Mouse (Mus musculus) macrophage (primary cell): ENCODE data around the gene Sowahc. TPM values are rescaled to one million over a fixed set of nuclear protein-coding genes. Genes with fewer than 3 reads are reported as not detected.
A peak's percentile ranks its signal among the peaks of the same experiment; 100 is the strongest.

Experiments used
- H3K27ac ChIP-seq: fragments of 350-480 bp; formaldehyde crosslinking; 2 replicates; pipeline ENCODE4 v1.9.0; 2021
- H3K36me3 ChIP-seq: fragments of 350-480 bp; formaldehyde crosslinking; 2 replicates; pipeline ENCODE4 v1.9.0; 2021; ENCODE audit errors: inconsistent target
- H3K4me3 ChIP-seq: fragments of 350-480 bp; formaldehyde crosslinking; 2 replicates; pipeline ENCODE4 v1.9.0; 2021; ENCODE audit errors: inconsistent target
- H3K79me2 ChIP-seq: fragments of 350-480 bp; formaldehyde crosslinking; 2 replicates; pipeline ENCODE4 v1.9.0; 2021; ENCODE audit errors: inconsistent target
- WGBS: methylation state at CpG from one replicate; pipeline ENCODE4 v1.1.7; 2026; ENCODE audit warnings: inconsistent platforms; ENCODE audit not compliant: missing documents; 5-methylcytosine and 5-hydroxymethylcytosine counted together
- polyA plus RNA-seq: library from polyadenylated mRNA; stranded (reverse); fragments of 250-400 nt; gene quantifications from 3 replicates; pipeline ENCODE4 v1.2.4, GENCODE M21; 2018; ENCODE audit warnings: inconsistent platforms

Gene Sowahc
- polyA plus RNA-seq, 1 experiment from 2014 or later, result 13.0 TPM

GRCm38 (mm10) chr10:59235847-59236246 is 14.1 kb downstream of the Sowahc start:
- 56% methylated on average over 4 of the region's 4 CpGs for WGBS
- peak overlapping the region; percentile 62 for H3K27ac ChIP-seq
- H3K79me2 ChIP-seq, result no peaks in the 10 kb centered on the region
- H3K4me3 ChIP-seq, result no peak overlapping the region
- no peaks in the 10 kb centered on the region for H3K36me3 ChIP-seq

GRCm38 (mm10) chr10:59236486-59236885 is 14.7 kb downstream of the Sowahc start:
- H3K4me3 ChIP-seq, result no peak overlapping the region
- 3% methylated on average over 6 of the region's 6 CpGs for WGBS
- H3K27ac ChIP-seq, result peak overlapping the region; percentile 62
- no peaks in the 10 kb centered on the region for H3K36me3 ChIP-seq
- no peaks in the 10 kb centered on the region for H3K79me2 ChIP-seq

- no peak overlapping the region for H3K27ac ChIP-seq
- H3K4me3 ChIP-seq, result no peak overlapping the region
- 37% methylated on average over 3 of the region's 3 CpGs for WGBS
- no peaks in the 10 kb centered on the region for H3K36me3 ChIP-seq
- no peaks in the 10 kb centered on the region for H3K79me2 ChIP-seq
Measured at GRCm38 (mm10) chr10:59237757-59238156, 16.0 kb downstream of the Sowahc start.

DNA sequence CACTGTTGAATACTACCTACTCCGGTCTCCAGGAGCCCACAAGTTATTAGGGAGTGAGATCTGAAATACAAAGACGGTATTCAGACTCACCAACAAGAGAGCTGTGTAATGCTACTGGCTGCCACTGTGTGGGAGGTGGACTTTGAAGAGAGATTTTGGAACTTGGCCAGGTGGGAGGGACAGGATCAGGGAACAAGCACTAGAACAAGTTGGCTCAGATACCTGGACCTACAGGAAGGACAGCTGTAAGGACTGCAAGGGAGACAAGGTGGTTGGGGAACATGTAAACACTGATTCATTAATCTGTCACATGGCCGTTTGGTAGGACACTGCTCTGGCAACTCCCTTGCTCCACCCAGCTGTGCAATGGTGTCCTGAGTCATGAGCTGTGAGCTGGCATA is 19.4 kb downstream of the Sowahc start:
- Histone ChIP-seq H3K27ac (no peak overlapping the region), H3K79me2 (no peaks in the 10 kb centered on the region), H3K36me3 (no peaks in the 10 kb centered on the region), H3K4me3 (no peak overlapping the region)
- 91% methylated on average over 3 of the region's 3 CpGs for WGBS

DNA sequence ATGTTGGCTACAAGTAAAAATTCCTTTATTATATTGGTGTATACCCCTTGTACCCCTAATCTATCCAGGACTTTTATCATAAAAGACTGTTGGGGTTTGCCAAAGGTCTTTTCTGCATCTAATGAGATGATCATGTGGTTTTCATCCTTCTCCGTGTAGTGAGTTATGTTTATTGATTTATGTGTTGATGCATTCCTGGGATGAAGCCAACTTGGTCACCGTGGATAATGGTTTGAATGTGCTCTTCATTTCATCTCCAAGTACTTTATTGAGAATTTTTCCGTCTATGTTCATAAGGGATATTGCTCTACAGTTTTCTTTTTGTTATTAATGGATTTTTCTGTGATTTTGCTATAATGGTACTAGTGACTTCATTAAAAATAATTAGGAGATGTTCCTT is 27.8 kb downstream of the Sowahc start:
- Histone ChIP-seq H3K79me2 (no peaks in the 10 kb centered on the region), H3K27ac (no peak overlapping the region)
- 94% methylated on average over 3 of the region's 3 CpGs for WGBS

DNA sequence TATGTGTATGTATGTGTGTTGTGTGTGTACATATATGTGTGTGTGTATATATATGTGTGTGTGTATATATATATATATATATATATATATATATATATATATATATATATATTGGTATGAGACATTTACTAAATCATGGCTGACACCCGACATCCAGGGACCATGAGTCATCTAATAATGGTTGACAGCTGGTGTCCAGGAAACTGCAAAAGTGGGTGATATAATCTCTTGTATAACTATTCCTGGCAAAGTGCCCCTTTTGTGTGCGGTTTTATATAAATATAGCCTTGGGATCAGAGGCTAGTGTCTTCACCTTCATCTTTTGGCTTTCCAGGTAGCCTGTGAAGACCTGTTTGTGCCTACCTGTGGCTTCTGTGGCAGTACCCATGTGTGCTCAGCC is 28.9 kb downstream of the Sowahc start:
- 66% methylated on average over 2 of the region's 2 CpGs for WGBS
- H3K27ac ChIP-seq, result no peak overlapping the region
- H3K79me2 ChIP-seq, result no peaks in the 10 kb centered on the region
- no peaks in the 10 kb centered on the region for H3K36me3 ChIP-seq
- no peak overlapping the region for H3K4me3 ChIP-seq

More for the DNA sequence above, 27.8 kb downstream of the Sowahc start:
- no peaks in the 10 kb centered on the region for H3K36me3 ChIP-seq
- H3K4me3 ChIP-seq, result no peak overlapping the region

- H3K4me3 ChIP-seq, result no peak overlapping the region
- no peaks in the 10 kb centered on the region for H3K79me2 ChIP-seq
- H3K27ac ChIP-seq, result no peak overlapping the region
- H3K36me3 ChIP-seq, result no peaks in the 10 kb centered on the region
- 59% methylated on average over 2 of the region's 2 CpGs for WGBS
Measured at GRCm38 (mm10) chr10:59251980-59252379, 30.2 kb downstream of the Sowahc start.

DNA sequence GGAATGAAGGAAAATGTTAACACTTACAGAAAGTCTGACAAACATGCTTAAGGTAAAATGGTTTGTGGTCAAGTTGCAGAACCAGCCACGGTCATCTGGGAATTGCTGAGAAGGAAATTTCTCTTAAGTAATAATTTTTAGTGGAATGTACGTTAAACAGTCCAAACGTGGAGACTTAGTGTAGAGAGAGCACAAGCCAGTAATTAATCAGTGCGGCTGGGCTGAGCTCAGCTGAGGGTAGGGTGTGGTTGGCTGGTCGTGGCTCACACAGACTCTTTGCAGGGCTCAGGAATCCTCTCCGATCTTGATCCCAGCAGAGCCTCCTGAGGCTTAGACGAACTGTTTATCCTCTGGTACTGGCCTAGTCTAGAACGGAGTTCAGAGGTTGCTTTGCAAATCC is 30.6 kb downstream of the Sowahc start:
- Histone ChIP-seq H3K27ac (no peak overlapping the region), H3K4me3 (no peak overlapping the region), H3K36me3 (no peaks in the 10 kb centered on the region), H3K79me2 (no peaks in the 10 kb centered on the region)
- WGBS, result 81% methylated on average over 8 of the region's 8 CpGs

DNA sequence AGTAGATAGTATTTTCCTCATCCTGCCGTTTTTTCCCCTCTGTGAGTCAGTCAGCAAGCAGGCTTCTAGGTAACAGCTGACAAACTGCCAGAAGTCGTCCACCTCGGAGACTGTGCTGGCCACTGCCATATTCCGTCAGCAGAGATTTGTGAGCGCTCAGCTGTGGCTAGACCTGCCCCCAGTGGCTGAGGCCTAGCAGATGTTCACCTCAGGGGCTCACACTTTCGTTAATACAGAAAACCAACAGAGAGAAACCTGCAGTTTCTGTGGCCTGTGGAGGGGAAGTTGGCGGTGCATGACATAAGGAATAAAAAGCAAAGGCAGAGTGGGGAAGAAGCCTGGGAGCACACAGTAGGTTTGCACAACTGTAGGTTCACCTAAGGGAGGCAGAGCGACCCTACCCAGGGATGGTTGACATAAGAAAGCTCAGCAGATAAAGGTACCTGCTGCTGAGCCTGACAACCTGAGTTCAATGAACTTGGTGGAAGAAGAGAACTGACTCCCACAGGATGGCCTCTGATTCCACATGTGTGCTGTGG is 31.9 kb downstream of the Sowahc start:
- no peaks in the 10 kb centered on the region for H3K79me2 ChIP-seq
- no peak overlapping the region for H3K27ac ChIP-seq
- no peaks in the 10 kb centered on the region for H3K36me3 ChIP-seq
- no peak overlapping the region for H3K4me3 ChIP-seq
- WGBS, result 73% methylated on average over 8 of the region's 8 CpGs

- Histone ChIP-seq H3K4me3 (no peak overlapping the region), H3K36me3 (no peaks in the 10 kb centered on the region), H3K79me2 (no peaks in the 10 kb centered on the region), H3K27ac (no peak overlapping the region)
- 95% methylated on average over 2 of the region's 2 CpGs for WGBS
Measured at GRCm38 (mm10) chr10:59256533-59256932, 34.8 kb downstream of the Sowahc start.

- Histone ChIP-seq H3K27ac (no peak overlapping the region), H3K36me3 (no peaks in the 10 kb centered on the region), H3K4me3 (no peak overlapping the region), H3K79me2 (no peaks in the 10 kb centered on the region)
- WGBS, result 94% methylated on average over 6 of the region's 6 CpGs
Measured at GRCm38 (mm10) chr10:59259572-59259971, 37.8 kb downstream of the Sowahc start.

GRCm38 (mm10) chr10:59261603-59262002 is 39.9 kb downstream of the Sowahc start:
- Histone ChIP-seq H3K4me3 (no peak overlapping the region), H3K27ac (no peak overlapping the region), H3K36me3 (no peaks in the 10 kb centered on the region), H3K79me2 (no peaks in the 10 kb centered on the region)
- WGBS, result 92% methylated on average over 3 of the region's 3 CpGs

DNA sequence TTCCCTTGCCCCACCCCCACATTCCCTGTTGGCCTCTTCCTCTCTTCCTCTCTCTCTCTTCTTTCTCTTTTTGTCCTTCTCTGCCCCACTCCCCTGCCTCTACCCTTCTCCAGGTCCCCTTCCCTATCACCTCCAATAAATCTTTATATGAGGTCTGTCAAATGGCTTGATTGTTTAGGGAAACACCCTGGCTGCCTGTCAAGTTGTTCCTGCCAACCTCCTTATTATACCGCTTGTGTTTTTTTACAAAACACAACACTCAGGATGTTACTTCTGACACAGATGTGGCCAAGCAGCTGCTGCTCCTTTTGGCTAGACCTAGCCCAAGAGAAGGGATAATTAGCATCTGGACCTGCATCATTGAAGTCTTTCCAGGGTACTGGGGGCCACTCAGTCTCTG is 40.3 kb downstream of the Sowahc start:
- no peak overlapping the region for H3K4me3 ChIP-seq
- no peak overlapping the region for H3K27ac ChIP-seq
- H3K36me3 ChIP-seq, result no peaks in the 10 kb centered on the region
- no peaks in the 10 kb centered on the region for H3K79me2 ChIP-seq
- WGBS, result 67% methylated on average over 1 of the region's 1 CpGs

- 19% methylated on average over 7 of the region's 7 CpGs for WGBS
- H3K36me3 ChIP-seq, result no peaks in the 10 kb centered on the region
- H3K27ac ChIP-seq, result no peak overlapping the region
- H3K4me3 ChIP-seq, result no peak overlapping the region
- H3K79me2 ChIP-seq, result no peaks in the 10 kb centered on the region
Measured at GRCm38 (mm10) chr10:59262979-59263378, 41.2 kb downstream of the Sowahc start.

GRCm38 (mm10) chr10:59265067-59265466 is 43.3 kb downstream of the Sowahc start:
- 2% methylated on average over 7 of the region's 7 CpGs for WGBS
- Histone ChIP-seq H3K36me3 (no peaks in the 10 kb centered on the region), H3K27ac (peak overlapping the region; percentile 80), H3K79me2 (no peaks in the 10 kb centered on the region), H3K4me3 (peak overlapping the region; percentile 10; the same call in 1 of the 2 replicates)

DNA sequence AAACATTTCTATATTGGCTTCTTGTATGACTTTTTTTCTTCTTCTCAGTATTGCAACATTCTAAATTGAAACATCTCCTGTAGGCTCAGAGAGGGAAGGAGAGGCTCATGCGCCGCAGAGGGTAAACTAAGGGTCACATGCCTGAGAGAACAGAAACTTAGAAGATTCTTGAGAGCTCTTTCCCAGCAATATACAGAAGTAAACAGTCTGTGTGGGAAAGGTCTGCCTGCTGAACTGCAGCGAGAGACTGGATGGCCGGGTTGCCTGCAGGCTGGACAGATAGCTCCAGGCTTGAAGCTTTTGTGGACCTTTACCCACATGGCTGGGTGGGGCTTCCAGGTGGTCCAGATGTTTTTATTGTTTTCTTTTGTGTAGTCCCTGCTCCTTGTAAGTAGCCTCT is 43.9 kb downstream of the Sowahc start:
- H3K36me3 ChIP-seq, result no peaks in the 10 kb centered on the region
- H3K79me2 ChIP-seq, result no peaks in the 10 kb centered on the region
- WGBS, result 3% methylated on average over 4 of the region's 4 CpGs
- H3K4me3 ChIP-seq, result peak overlapping the region; percentile 10; the same call in 1 of the 2 replicates
- peak overlapping the region; percentile 80 for H3K27ac ChIP-seq
